Mouse (Mus musculus) C2C12 (cell line): ENCODE results near the gene Rhbdd2.

Source experiments
- CTCF ChIP-seq: IDR thresholded peaks from one replicate; pipeline ENCODE4 v1.5.1; 2011; ENCODE audit not compliant: control insufficient read depth, insufficient read depth, insufficient read length
- USF1 ChIP-seq: IDR thresholded peaks from one replicate; pipeline ENCODE4 v1.6.1; 2011; ENCODE audit warnings: low read depth, mild to moderate bottlenecking, control low read depth, moderate library complexity

GRCm38 (mm10) chr5:135674821-135675220 lies 42.4 kb downstream of the Rhbdd2 start:
- TF ChIP-seq CTCF: no peak
- no peak for TF ChIP-seq USF1
